Mouse (Mus musculus) erythroblast, embryonic 14.5 days (primary cell): ENCODE data around the gene En1.

Experiments
- GATA1 ChIP-seq: IDR thresholded peaks from 2 replicates; pipeline ENCODE4 v1.6.1; 2012; ENCODE audit warnings: low read length, inconsistent platforms, mixed read lengths
- TAL1 ChIP-seq: IDR thresholded peaks from 3 replicates; pipeline ENCODE4 v1.6.1; 2012; ENCODE audit warnings: low read length, inconsistent platforms, mixed read lengths

GRCm38 (mm10) chr1:120604431-120605142 lies 2.4 kb downstream of the En1 start:
- TF ChIP-seq GATA1 = 0 out of 2 replicates have a peak, but pooled peaks have one; percentile 5
- no peak for TF ChIP-seq TAL1
